Mouse (Mus musculus) left cerebral cortex, adult 11 months (tissue): Measurements from ENCODE around the gene Tfap2e.

Experiments used
- DNase-seq: peaks from one replicate; pipeline ENCODE4 v3.0.0; 2022; ENCODE audit warnings: low spot score

Gene Tfap2e

GRCm38 (mm10) chr4:126751556-126752023 lies 15.6 kb upstream of the Tfap2e start:
- no peak for DNase-seq

- no peak for DNase-seq
These were observed 15.0 kb upstream of the Tfap2e start for GRCm38 (mm10) chr4:126750863-126751555.

DNA sequence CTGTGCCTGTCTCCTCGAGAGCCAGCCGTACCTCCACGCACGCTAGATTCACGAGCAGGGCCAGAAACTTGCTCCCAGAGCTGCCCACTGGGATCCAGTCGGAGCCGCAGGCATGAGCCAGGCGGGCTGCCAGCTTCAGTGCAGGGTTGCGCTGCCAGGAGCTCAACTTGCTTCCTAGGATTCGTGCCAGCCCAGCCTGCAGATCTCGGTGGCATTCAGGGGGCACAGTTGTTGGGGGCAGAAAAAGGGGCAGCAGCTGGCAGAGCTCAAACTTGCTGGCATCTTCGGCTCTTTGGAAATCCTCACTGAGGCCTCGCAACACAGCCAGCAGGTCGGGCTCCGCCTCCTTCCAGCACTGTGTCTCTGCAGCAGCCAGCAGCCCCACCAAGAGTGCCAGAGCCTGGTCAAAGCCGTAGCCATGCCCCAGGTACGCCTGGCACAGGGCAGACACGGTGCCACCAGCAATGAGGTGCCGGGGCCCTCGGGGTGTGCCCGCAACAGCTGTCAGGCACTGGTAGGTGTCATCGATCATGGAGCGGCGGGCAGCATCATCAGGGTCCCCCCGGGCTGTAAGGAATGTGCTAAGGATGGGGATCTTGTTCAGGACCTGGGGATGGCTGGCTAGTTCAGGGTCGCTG lies 14.1 kb upstream of the Tfap2e start:
- DNase-seq: peak; percentile 59

DNA sequence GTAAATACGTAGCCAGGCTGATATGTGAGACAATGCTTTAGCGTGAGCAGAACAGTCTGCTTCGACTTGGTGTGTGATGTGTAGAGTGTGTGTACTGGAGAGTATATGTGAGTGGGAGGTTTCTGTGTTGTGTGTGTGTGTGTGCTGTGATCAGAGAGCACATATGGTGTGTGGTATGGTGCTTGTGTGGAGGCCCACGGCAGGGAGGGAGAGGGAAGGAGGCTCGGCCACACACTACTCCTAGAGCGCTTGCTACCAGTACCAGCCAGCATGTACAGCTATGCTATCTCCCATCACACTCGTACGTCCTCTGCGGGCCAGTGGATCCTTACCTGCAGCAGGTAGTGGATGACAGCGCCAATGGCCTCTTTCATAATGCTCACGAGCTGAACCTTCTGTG lies 13.5 kb upstream of the Tfap2e start:
- no peak for DNase-seq

GRCm38 (mm10) chr4:126748381-126748780 lies 12.3 kb upstream of the Tfap2e start:
- no peak for DNase-seq

GRCm38 (mm10) chr4:126746194-126746840 lies 10.3 kb upstream of the Tfap2e start:
- DNase-seq: no peak

GRCm38 (mm10) chr4:126745506-126746193 lies 9.6 kb upstream of the Tfap2e start:
- DNase-seq: no peak

DNA sequence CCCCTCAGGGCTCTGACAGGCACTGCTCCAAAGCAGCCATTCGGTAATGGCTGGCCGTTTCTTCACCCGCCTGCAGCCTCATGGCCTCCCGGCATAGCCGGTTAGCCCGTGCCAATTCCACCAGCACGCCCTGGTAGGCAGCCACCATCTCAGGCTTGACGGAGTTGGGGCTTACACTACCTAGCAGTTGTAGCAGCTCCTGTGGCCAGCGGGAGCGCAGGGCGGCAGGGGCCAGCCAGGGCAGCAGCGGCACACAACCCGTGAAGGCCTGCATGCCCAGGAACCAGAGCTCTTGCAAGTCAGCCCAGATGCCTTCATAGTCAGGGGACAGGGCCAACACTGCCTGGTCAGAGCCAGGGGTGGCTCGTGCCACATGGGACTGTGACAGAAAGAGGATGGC lies 8.8 kb upstream of the Tfap2e start:
- DNase-seq: no peak

DNA sequence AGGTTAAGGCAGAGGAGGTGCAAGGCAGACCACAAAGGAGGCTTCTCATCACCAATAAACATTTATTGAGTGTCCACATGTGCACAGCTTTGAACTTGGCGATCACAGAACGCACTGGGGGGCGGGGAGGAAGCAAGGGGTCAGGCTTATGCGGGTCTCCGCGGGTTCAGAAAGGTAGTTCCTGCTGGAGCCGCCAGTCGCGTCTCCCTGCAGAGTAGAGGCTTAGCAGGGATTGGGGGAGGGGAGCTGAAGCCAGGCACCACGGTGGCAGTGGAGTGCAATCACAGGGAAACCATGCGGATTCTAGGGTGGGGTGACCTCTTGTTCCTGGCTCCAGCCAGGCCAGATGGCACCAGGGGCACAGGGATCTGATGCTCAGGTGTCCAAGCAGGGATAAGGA lies 7.7 kb upstream of the Tfap2e start:
- DNase-seq: no peak

- DNase-seq: no peak
These were observed 6.9 kb upstream of the Tfap2e start for GRCm38 (mm10) chr4:126742976-126743375.

DNA sequence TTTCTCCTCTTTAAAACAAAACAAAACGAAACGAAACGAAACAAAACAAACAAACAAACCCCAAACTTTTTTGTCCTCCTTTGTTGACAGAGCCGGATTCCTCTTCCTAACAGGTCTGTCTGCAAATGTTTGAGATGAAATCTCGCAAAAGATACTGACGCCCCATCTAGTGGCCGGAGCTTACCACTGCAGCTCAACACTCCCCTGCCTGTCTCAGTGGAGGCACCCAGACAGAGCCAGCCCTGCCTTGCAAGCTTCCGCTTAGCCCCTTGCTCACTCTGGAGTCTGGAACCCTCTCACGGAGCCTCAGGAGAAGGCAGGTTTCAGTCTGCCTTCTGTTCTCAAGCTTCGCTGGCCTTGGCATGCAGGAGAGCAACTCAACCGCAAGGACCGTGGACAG lies 5.4 kb upstream of the Tfap2e start:
- peak; percentile 70 for DNase-seq

GRCm38 (mm10) chr4:126739966-126740676 lies 4.1 kb upstream of the Tfap2e start:
- no peak for DNase-seq

DNA sequence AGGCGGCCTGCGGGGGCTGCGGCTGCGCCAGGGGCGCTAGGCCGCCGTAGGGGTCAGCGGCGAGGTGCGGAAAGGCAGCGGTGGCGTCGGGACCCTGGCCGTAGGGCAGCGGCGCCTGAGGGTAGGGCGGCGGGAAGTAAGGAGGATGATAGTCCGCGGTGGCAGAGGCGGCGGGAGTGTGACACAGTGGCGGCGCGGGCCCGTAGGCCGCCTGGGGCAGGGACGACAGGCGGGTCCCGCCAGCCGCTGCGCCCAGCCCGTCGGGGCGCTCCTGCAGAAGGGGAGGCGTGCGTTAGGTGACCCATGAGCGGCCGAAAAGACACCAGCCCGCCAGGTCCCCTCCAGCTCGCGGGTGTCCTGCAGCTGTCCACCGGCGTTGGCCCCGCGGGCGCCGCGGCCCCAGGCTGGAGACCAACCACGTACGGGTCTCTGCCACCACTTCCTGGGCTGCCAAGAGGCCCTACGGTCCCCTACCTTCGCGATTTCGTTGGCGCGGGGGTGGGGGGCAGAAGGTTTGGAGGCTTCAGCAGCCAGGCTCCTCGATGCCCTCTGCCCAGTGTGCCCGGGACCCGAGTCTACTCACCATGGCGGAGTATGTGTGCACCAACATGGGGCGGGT lies 549 bp downstream of the Tfap2e start:
- DNase-seq: no peak

GRCm38 (mm10) chr4:126734700-126735381 lies 1.2 kb downstream of the Tfap2e start:
- DNase-seq: no peak

DNA sequence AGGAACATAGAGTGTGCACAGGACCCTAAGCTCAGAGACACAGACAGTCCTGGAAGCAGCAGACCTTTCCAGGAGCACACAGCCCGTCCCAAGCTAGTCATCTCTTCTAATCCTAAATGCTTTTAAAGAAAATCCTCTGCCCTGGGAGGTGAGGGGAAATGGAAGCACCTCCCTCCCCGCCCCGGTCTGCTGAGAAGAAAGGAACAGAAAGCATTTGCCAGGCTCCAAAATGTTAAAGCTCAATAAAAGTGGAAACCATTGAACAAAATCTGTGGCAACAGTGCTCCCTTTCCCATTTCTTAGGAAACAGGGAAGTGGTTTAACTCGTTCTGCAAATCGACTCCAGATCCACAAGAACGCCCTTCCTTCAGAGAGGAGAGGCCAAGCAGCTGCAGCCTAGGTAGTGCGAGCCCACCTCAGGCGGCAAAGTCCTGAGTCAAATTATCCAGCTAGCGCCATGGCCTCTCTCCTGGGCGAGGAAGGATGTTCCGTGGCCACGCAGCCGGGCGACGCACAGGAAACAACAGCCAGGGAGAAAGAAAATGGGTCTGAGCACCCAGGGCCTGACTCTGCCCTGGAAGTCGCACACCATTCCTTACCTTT lies 1.9 kb downstream of the Tfap2e start:
- DNase-seq: no peak

DNA sequence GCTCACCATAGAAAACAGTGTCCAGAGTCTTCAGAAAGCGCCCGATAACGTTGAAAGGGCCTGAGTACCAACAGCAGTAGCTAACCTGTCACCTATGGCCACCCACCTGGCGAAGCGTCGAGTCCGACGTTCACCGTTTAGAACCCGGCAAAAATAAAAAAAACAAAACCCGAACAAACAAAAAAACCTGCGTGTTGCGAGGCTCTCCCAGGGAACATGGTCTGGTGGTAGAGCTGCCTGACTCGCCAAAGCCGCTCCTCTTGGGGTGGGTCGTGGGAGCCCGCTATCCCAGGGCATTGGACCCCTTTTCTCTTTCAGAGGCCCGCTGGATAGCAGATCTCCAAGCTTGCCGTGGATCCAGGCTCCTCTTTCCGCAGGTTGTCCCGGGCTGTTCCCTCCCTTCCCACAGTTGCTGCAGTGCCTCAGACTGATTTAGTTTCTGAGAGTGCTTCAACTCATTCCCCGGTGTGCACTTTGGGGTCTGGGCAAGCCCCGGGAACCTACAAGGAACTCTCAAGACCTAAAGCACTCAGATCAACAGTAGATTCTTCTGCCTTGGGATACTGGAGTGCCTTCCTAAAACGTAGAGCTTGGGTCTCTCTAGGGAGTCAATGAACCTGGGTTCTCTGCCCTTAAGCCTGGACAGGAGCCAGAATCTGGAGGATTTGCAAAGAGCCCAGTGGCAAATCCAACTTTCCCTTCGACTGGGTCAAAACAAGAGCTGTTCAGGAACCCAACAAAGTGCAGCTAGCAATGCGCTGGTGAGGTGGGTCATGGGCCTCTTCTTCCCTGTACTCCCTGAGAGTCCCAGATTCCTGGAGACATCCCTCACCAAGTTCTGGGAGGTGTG lies 3.3 kb downstream of the Tfap2e start:
- no peak for DNase-seq

DNA sequence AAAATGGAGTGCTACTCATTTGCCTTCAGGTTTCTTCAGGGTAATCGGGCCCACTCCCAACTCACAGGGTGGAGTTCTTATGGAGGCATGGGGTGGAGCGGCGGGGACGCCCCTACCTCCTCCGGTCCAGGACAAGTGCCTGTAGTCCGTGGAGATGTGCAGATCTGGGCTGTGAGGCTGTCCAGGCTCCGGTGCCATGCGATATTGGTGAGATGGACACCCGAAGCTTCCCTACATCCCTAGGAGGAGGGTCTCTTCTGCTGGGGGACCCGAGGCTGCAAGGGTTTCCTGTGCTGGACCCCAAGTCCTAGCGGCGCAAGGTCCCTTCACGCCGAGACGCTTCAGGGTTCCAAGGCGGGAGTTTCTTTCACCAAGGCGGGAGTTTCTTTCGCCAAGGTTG lies 3.9 kb downstream of the Tfap2e start:
- DNase-seq: no peak

DNA sequence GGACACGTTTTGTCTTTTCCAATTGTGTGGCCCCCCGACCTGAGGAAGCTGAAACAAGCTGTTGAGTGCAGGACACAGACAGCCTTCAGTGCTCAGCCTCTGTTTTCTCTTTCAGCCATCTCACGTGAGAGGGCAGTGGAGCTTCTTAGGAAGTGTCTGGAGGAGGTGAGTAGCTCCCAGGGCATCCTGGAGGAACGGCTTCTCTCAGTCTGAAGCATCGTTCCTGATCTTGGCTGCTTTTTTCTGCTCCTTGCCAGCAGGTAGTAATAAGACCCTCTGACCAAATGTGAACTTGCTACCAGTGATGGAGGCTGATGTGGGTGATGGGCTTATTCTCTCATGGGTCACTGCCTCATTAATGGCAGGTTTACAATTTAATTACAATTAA lies 28.6 kb downstream of the Tfap2e start:
- no peak for DNase-seq

DNA sequence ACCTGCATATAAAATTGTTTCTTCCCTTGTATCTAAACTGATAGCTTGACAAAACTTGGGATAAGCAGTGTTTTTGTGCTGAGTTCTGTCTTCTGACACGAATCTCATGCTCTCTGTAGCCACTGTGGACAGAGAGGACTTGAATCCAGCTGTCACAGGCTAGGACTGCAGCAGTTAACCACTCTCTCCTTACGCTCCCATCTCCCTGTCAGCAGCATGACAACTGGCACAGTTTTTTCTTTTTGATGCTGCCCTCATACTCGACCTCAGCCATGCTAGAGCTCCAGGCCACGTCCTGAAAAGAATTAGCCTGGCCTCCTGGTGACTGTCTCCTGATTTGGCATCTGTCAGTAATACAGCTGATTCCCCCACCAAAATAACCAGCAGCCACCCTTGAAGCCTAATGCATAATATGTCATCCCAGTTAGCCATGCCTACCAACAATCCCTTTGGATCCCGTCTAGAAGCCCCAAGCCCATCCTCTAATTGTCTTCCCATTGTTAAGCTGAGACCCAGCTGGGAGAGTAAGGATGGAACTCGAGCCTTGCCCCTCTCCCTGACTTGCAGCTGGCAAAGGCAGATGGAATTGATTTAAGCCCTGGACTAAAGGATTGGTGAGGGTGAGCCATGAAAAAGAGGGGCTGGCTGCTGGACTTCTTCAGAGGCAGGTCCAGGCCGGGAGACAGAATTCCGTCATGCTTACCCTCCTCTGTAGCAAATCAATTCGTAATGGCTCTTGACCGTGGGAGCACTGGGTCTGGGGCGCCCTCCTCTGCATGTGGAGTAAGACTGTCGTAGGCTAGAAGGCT lies 29.2 kb downstream of the Tfap2e start:
- DNase-seq: no peak
